Mouse (Mus musculus) stomach, embryonic 15.5 days (tissue): Measurements from ENCODE around the gene Fbxw14. TPM values are rescaled to one million over a fixed set of nuclear protein-coding genes. Genes with fewer than 3 reads are reported as not detected.
"Not testable (repeated sequence)": the region's sequence is repeated elsewhere in the genome, so short reads cannot be mapped to it uniquely, and the experiment has no call there.

ENCODE experiments used
- ATAC-seq: fragments of 200-750 bp; cut with Nextera tagmentation; 2 replicates; pipeline ENCODE4 v1.8.0; 2017; ENCODE audit warnings: low read depth, moderate number of reproducible peaks, moderate TSS enrichment; ENCODE audit not compliant: insufficient read depth, low FRiP score
- H3K27ac ChIP-seq: fragments of 300-500 bp; sonication (generic); 2 replicates; pipeline ENCODE4 v1.5.1; 2015; ENCODE audit warnings: mild to moderate bottlenecking, inconsistent platforms
- H3K27me3 ChIP-seq: fragments of 300-500 bp; sonication (generic); replicated peaks from 2 replicates; pipeline ENCODE4 v1.6.1; 2015; ENCODE audit warnings: inconsistent platforms
- H3K36me3 ChIP-seq: fragments of 300-500 bp; sonication (generic); 2 replicates; pipeline ENCODE4 v1.6.1; 2015; ENCODE audit warnings: inconsistent platforms
- H3K4me1 ChIP-seq: fragments of 300-500 bp; sonication (generic); 2 replicates; pipeline ENCODE4 v1.6.1; 2015; ENCODE audit warnings: inconsistent platforms
- H3K4me2 ChIP-seq: fragments of 300-500 bp; sonication (generic); 2 replicates; pipeline ENCODE4 v1.6.1; 2015; ENCODE audit warnings: mild to moderate bottlenecking, inconsistent platforms
- H3K4me3 ChIP-seq: fragments of 300-500 bp; sonication (generic); replicated peaks from 2 replicates; pipeline ENCODE4 v1.5.1; 2015; ENCODE audit warnings: inconsistent platforms
- H3K9ac ChIP-seq: fragments of 300-500 bp; sonication (generic); 2 replicates; pipeline ENCODE4 v1.6.1; 2015; ENCODE audit warnings: inconsistent platforms
- H3K9me3 ChIP-seq: fragments of 300-500 bp; sonication (generic); 2 replicates; pipeline ENCODE4 v1.6.1; 2016; ENCODE audit warnings: inconsistent platforms
- WGBS: fragments of 180-500 bp; shearing (Covaris S2); methylation state at CpG from one replicate; pipeline ENCODE4 v1.1.7; 2015; 5-methylcytosine and 5-hydroxymethylcytosine counted together
- polyA plus RNA-seq: library from polyadenylated mRNA; unstranded; fragments of >200 nt; fragmentation: Nextera tagmentation; extraction: Ambion mirVana; gene quantifications from 2 replicates; pipeline ENCODE4 v1.2.1, GENCODE M21; 2015

The Fbxw14 gene
- not detected in 2 replicates for polyA plus RNA-seq

DNA sequence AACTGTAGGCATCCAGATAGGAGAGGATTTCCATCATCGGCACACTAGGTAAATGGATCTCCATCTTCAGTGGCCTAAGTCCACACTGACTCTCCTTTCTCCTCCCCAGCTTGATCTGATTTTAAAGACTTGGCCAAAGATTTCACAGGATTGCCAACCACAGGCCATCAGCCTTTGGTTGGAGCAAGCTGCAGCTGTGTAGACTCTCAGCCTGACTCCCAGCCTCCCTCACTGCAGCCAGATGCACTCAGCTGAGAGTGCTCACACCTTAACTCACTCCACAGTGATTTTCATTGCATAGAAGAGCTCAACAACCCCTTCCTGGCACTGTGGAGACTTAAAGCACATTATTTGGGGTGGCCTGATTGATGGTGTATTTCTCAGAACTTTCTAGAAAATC lies at the start of gene Fbxw14:
TSS of gene Fbxw14 (minus strand) at position 101 of the 400 bp plus-strand sequence.
- not testable (repeated sequence) for H3K4me1 ChIP-seq, ATAC-seq, H3K27ac ChIP-seq, H3K9me3 ChIP-seq, H3K9ac ChIP-seq, H3K27me3 ChIP-seq, H3K4me2 ChIP-seq, H3K36me3 ChIP-seq, H3K4me3 ChIP-seq
- WGBS, result 100% methylated on average over 1 of the region's 1 CpGs

DNA sequence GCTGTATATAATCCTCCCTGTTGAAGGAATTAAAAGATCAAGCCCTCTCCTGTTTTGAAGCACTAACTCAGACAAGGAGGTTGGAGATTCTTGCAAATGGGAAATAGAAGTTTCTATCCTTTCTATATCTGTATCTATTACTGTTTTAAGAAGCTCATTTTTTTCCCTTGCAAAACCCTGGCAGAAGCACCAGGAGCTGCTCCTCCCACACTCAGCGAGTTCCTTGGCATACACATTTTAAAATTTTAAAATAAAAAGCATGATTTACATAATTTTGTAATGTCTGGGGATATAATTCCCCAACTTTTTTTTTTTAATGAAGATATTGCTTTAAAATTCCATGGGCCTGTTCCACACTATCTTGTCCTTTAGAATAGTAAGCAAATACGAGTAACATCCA lies 24.4 kb downstream of the Fbxw14 start:
- no peak overlapping the region for H3K4me2 ChIP-seq
- no peak overlapping the region for H3K27ac ChIP-seq
- H3K9ac ChIP-seq, result no peak overlapping the region
- no peaks in the 10 kb centered on the region for H3K36me3 ChIP-seq
- H3K9me3 ChIP-seq, result no peaks in the 10 kb centered on the region; the same call in 1 of the 2 replicates
- ATAC-seq, result no peak
- H3K27me3 ChIP-seq, result no peaks in the 10 kb centered on the region
- no peak overlapping the region for H3K4me3 ChIP-seq
- WGBS, result 68% methylated on average over 2 of the region's 2 CpGs
- no peaks in the 10 kb centered on the region for H3K4me1 ChIP-seq

DNA sequence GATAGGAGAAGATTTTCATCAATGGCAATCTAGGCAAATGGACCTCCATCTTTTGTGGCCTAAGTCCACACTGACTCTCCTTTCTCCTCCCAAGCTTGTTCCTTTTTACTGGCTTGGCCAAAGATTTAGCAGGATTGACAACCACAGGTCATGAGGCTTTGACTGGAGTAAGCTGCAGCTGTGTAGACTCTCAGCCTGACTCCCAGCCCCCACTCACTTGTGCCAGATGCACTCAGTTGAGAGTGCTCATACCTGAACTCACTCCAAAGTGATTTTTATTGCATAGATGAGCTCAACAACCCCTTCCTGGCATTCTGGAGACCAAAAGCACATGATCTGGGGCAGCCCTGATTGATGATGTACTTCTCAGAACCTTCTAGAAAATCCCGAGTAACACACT lies 52.8 kb downstream of the Fbxw14 start, which contains the start of gene Fbxw20:
TSS of gene Fbxw20 (minus strand) at position 101 of the 400 bp plus-strand sequence.
- no peak within 1 kb of the TSS for H3K4me2 ChIP-seq
- H3K27me3 ChIP-seq, result no peaks in the 10 kb centered on the region

More for the DNA sequence above, 52.8 kb downstream of the Fbxw14 start, which contains the start of gene Fbxw20:
- Histone ChIP-seq H3K4me3 (no peak within 1 kb of the TSS), H3K4me1 (no peaks in the 10 kb centered on the region), H3K27ac (no peak within 1 kb of the TSS), H3K9me3 (no peaks in the 10 kb centered on the region), H3K36me3 (no peaks in the 10 kb centered on the region), H3K9ac (no peak within 1 kb of the TSS)
- WGBS, result 78% methylated on average over 1 of the region's 1 CpGs
- ATAC-seq, result no peak

Other genes with a start within 250 kb of the Fbxw14 start
- 104 and 107 TPM in 2 replicates for gene Shisa5, start 249.1 kb downstream of the Fbxw14 start, polyA plus RNA-seq
- 12.7 and 14.4 TPM in 2 replicates for gene Trex1, start 227.9 kb downstream of the Fbxw14 start, polyA plus RNA-seq
- gene Atrip, start 213.6 kb downstream of the Fbxw14 start, polyA plus RNA-seq, result 24.7 and 26.1 TPM in 2 replicates
- gene Ccdc51, start 205.2 kb downstream of the Fbxw14 start, polyA plus RNA-seq, result 14.7 and 16.3 TPM in 2 replicates
- 586 and 587 TPM in 2 replicates for gene Tma7, start 205.1 kb downstream of the Fbxw14 start, polyA plus RNA-seq
- gene Plxnb1, start 192.3 kb downstream of the Fbxw14 start, polyA plus RNA-seq, result 12.8 and 13.3 TPM in 2 replicates
- not detected in 2 replicates for gene Fbxw21, start 125.6 kb downstream of the Fbxw14 start, polyA plus RNA-seq
- gene Fbxw13, start 91.7 kb downstream of the Fbxw14 start, polyA plus RNA-seq, result 0.10 TPM in 1 of 2 replicates, not detected in the other
- not detected in 2 replicates for gene Fbxw20, start 52.9 kb downstream of the Fbxw14 start, polyA plus RNA-seq
- gene Fbxw28, start 52.0 kb upstream of the Fbxw14 start, polyA plus RNA-seq, result not detected in 2 replicates
- not detected in 2 replicates for gene Fbxw22, start 116.6 kb upstream of the Fbxw14 start, polyA plus RNA-seq
- gene Fbxw16, start 161.5 kb upstream of the Fbxw14 start, polyA plus RNA-seq, result not detected in 2 replicates
- not detected in 2 replicates for gene Fbxw19, start 208.2 kb upstream of the Fbxw14 start, polyA plus RNA-seq